Mouse (Mus musculus): Measurements from ENCODE around the gene Gm28043. TPM values are rescaled to one million over a fixed set of nuclear protein-coding genes. Genes with fewer than 3 reads are reported as not detected.

Gene Gm28043
- polyA plus RNA-seq, 1 experiment from 2014 or later: 1.9 TPM

DNA sequence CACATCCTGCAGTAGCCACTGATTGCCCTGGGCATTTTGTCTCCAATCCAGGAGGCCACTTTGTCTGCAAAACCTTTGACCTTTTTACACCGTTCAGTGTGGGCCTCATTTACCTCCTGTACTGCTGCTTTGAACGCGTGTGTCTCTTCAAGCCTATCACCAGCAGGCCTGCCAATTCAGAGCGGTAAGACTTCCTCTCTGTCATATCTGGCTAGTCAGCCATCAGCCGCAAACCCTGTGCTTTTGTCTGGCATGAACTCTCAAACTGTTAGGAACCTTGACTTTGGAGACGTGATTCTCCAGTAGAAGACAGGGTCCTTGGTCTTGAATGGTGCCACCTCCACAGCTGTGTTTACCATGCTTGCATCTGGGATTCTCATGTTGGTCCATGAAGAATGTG is 75.6 kb downstream of the Gm28043 start:
- no peak overlapping the region for H3K27ac ChIP-seq (ENCODE audit: low read depth, low read length)
- ATAC-seq: no peak
- DNase-seq (ENCODE audit: low spot score): no peak
- no peaks in the 10 kb centered on the region for H3K27me3 ChIP-seq (replicated peaks; ENCODE audit: control insufficient read depth, insufficient read depth, low read length)
- no peak overlapping the region for H3K4me3 ChIP-seq (ENCODE audit: low read depth, low read length)
- 89% methylated on average over 6 of the region's 6 CpGs for WGBS
- no peak overlapping the region for H3K9ac ChIP-seq (ENCODE audit: low read length)
- peaks cover 78% of the 10 kb centered on the region for H3K36me3 ChIP-seq (ENCODE audit: control insufficient read depth, insufficient read depth, low read length)
- H3K4me2 ChIP-seq (ENCODE audit: low read length): no peak overlapping the region
- no peaks in the 10 kb centered on the region for H3K9me3 ChIP-seq (replicated peaks; ENCODE audit: control insufficient read depth, low read length)
- H3K4me1 ChIP-seq (ENCODE audit: control insufficient read depth, insufficient read depth, low read length): no peaks in the 10 kb centered on the region

GRCm38 (mm10) chr17:29692827-29693226 is 78.2 kb downstream of the Gm28043 start:
- no peak overlapping the region for H3K4me3 ChIP-seq (ENCODE audit: low read depth, low read length)
- ATAC-seq (no peak), DNase-seq (ENCODE audit: low spot score) (no peak)
- no peak overlapping the region for H3K4me2 ChIP-seq (ENCODE audit: low read length)
- H3K9me3 ChIP-seq (replicated peaks; ENCODE audit: control insufficient read depth, low read length): no peaks in the 10 kb centered on the region
- H3K4me1 ChIP-seq (ENCODE audit: control insufficient read depth, insufficient read depth, low read length): no peaks in the 10 kb centered on the region
- H3K27me3 ChIP-seq (replicated peaks; ENCODE audit: control insufficient read depth, insufficient read depth, low read length): no peaks in the 10 kb centered on the region
- 95% methylated on average over 2 of the region's 2 CpGs for WGBS
- H3K9ac ChIP-seq (ENCODE audit: low read length): no peak overlapping the region
- H3K27ac ChIP-seq (ENCODE audit: low read depth, low read length): no peak overlapping the region
- H3K36me3 ChIP-seq (ENCODE audit: control insufficient read depth, insufficient read depth, low read length): peaks cover 74% of the 10 kb centered on the region

- no peaks in the 10 kb centered on the region for H3K4me1 ChIP-seq (ENCODE audit: control insufficient read depth, insufficient read depth, low read length)
- H3K4me2 ChIP-seq (ENCODE audit: low read length): no peak overlapping the region
- WGBS: 83% methylated on average over 2 of the region's 2 CpGs
- H3K27ac ChIP-seq (ENCODE audit: low read depth, low read length): no peak overlapping the region
- H3K4me3 ChIP-seq (ENCODE audit: low read depth, low read length): no peak overlapping the region
- H3K9ac ChIP-seq (ENCODE audit: low read length): no peak overlapping the region
- DNase-seq (ENCODE audit: low spot score) (no peak), ATAC-seq (no peak)
- H3K27me3 ChIP-seq (replicated peaks; ENCODE audit: control insufficient read depth, insufficient read depth, low read length): no peaks in the 10 kb centered on the region
- H3K36me3 ChIP-seq (ENCODE audit: control insufficient read depth, insufficient read depth, low read length): peaks cover 74% of the 10 kb centered on the region
- H3K9me3 ChIP-seq (replicated peaks; ENCODE audit: control insufficient read depth, low read length): no peaks in the 10 kb centered on the region
Measured at GRCm38 (mm10) chr17:29693571-29693970, 78.9 kb downstream of the Gm28043 start.

GRCm38 (mm10) chr17:29694516-29694915 is 79.8 kb downstream of the Gm28043 start:
- peaks cover 81% of the 10 kb centered on the region for H3K36me3 ChIP-seq (ENCODE audit: control insufficient read depth, insufficient read depth, low read length)
- no peaks in the 10 kb centered on the region for H3K4me1 ChIP-seq (ENCODE audit: control insufficient read depth, insufficient read depth, low read length)
- no peak for ATAC-seq
- H3K27ac ChIP-seq (ENCODE audit: low read depth, low read length): no peak overlapping the region
- H3K27me3 ChIP-seq (replicated peaks; ENCODE audit: control insufficient read depth, insufficient read depth, low read length): no peaks in the 10 kb centered on the region
- WGBS: 77% methylated on average over 4 of the region's 4 CpGs
- no peak overlapping the region for H3K4me3 ChIP-seq (ENCODE audit: low read depth, low read length)
- no peaks in the 10 kb centered on the region for H3K9me3 ChIP-seq (replicated peaks; ENCODE audit: control insufficient read depth, low read length)
- no peak overlapping the region for H3K9ac ChIP-seq (ENCODE audit: low read length)
- H3K4me2 ChIP-seq (ENCODE audit: low read length): no peak overlapping the region
- no peak for DNase-seq (ENCODE audit: low spot score)

GRCm38 (mm10) chr17:29696940-29697339 is 82.3 kb downstream of the Gm28043 start:
- WGBS: 97% methylated on average over 8 of the region's 8 CpGs
- DNase-seq (ENCODE audit: low spot score) (no peak), ATAC-seq (no peak)
- H3K9ac ChIP-seq (ENCODE audit: low read length): no peak overlapping the region
- no peaks in the 10 kb centered on the region for H3K9me3 ChIP-seq (replicated peaks; ENCODE audit: control insufficient read depth, low read length)
- H3K27me3 ChIP-seq (replicated peaks; ENCODE audit: control insufficient read depth, insufficient read depth, low read length): no peaks in the 10 kb centered on the region
- H3K4me3 ChIP-seq (ENCODE audit: low read depth, low read length): no peak overlapping the region
- no peak overlapping the region for H3K27ac ChIP-seq (ENCODE audit: low read depth, low read length)
- no peaks in the 10 kb centered on the region for H3K4me1 ChIP-seq (ENCODE audit: control insufficient read depth, insufficient read depth, low read length)
- no peak overlapping the region for H3K4me2 ChIP-seq (ENCODE audit: low read length)
- peaks cover 85% of the 10 kb centered on the region for H3K36me3 ChIP-seq (ENCODE audit: control insufficient read depth, insufficient read depth, low read length)

GRCm38 (mm10) chr17:29698421-29698820 is 83.7 kb downstream of the Gm28043 start:
- DNase-seq (ENCODE audit: low spot score) (no peak), ATAC-seq (no peak)
- no peaks in the 10 kb centered on the region for H3K9me3 ChIP-seq (replicated peaks; ENCODE audit: control insufficient read depth, low read length)
- peaks cover 93% of the 10 kb centered on the region for H3K36me3 ChIP-seq (ENCODE audit: control insufficient read depth, insufficient read depth, low read length)
- H3K4me1 ChIP-seq (ENCODE audit: control insufficient read depth, insufficient read depth, low read length): 0 out of 2 replicates have a peak, but pooled peaks cover 2% of the 10 kb centered on the region
- H3K27ac ChIP-seq (ENCODE audit: low read depth, low read length): no peak overlapping the region
- no peak overlapping the region for H3K9ac ChIP-seq (ENCODE audit: low read length)
- 91% methylated on average over 6 of the region's 6 CpGs for WGBS
- no peaks in the 10 kb centered on the region for H3K27me3 ChIP-seq (replicated peaks; ENCODE audit: control insufficient read depth, insufficient read depth, low read length)
- H3K4me3 ChIP-seq (ENCODE audit: low read depth, low read length): no peak overlapping the region
- H3K4me2 ChIP-seq (ENCODE audit: low read length): no peak overlapping the region

GRCm38 (mm10) chr17:29700573-29700972 is 85.9 kb downstream of the Gm28043 start:
- no peaks in the 10 kb centered on the region for H3K27me3 ChIP-seq (replicated peaks; ENCODE audit: control insufficient read depth, insufficient read depth, low read length)
- ATAC-seq (no peak), DNase-seq (ENCODE audit: low spot score) (no peak)
- no peaks in the 10 kb centered on the region for H3K9me3 ChIP-seq (replicated peaks; ENCODE audit: control insufficient read depth, low read length)
- 95% methylated on average over 7 of the region's 7 CpGs for WGBS
- H3K9ac ChIP-seq (ENCODE audit: low read length): no peak overlapping the region
- peaks cover 80% of the 10 kb centered on the region for H3K36me3 ChIP-seq (ENCODE audit: control insufficient read depth, insufficient read depth, low read length)
- 0 out of 2 replicates have a peak, but pooled peaks cover 2% of the 10 kb centered on the region for H3K4me1 ChIP-seq (ENCODE audit: control insufficient read depth, insufficient read depth, low read length)
- H3K27ac ChIP-seq (ENCODE audit: low read depth, low read length): no peak overlapping the region
- H3K4me3 ChIP-seq (ENCODE audit: low read depth, low read length): no peak overlapping the region
- no peak overlapping the region for H3K4me2 ChIP-seq (ENCODE audit: low read length)

DNA sequence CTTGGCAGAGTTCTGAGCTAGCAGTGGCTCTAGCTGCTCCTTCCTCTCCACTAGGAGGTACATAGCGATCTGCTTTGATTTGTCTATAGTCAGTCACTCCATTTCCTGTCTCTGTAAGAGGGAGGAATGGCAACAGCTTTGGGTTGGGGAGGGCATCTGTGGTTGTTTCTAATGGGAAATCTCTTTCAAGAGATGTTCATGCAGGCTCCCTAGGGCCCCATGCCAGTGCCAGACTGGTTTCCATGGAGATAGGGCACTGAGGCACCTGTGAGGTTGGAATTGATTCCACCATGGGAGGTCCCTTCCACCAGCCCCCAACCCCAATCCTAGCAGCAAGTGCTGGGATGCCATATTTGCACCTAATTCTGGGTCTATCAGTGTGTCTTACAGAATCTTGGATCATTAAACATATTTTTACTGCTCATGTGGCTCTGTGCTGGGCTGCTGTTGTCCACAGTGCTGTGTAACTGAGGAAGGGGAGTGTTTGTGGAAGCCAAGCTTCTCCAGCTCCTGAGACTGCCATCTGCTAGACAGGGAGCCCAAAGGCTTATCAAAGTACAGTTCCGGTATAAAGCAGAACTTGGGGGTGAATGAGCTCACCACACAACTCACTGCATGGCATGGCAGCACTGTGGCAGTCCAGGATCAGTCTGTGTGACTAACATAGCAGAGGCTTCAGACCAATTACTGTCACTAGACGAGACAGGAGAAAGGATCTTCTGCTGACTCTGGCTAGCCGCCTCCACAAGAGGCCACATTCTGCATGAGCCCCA is 88.4 kb downstream of the Gm28043 start:
- H3K9me3 ChIP-seq (replicated peaks; ENCODE audit: control insufficient read depth, low read length): no peaks in the 10 kb centered on the region
- no peaks in the 10 kb centered on the region for H3K27me3 ChIP-seq (replicated peaks; ENCODE audit: control insufficient read depth, insufficient read depth, low read length)
- H3K9ac ChIP-seq (ENCODE audit: low read length): no peak overlapping the region
- peak overlapping the region; percentile 64 for H3K27ac ChIP-seq (ENCODE audit: low read depth, low read length)
- DNase-seq (ENCODE audit: low spot score) (peak; percentile 81), ATAC-seq (peak; percentile 61; the same call in 1 of the 2 replicates)
- H3K4me1 ChIP-seq (ENCODE audit: control insufficient read depth, insufficient read depth, low read length): peaks cover 17% of the 10 kb centered on the region
- WGBS: 64% methylated on average over 4 of the region's 4 CpGs
- H3K4me2 ChIP-seq (ENCODE audit: low read length): no peak overlapping the region
- H3K4me3 ChIP-seq (ENCODE audit: low read depth, low read length): no peak overlapping the region
- peaks cover 59% of the 10 kb centered on the region for H3K36me3 ChIP-seq (ENCODE audit: control insufficient read depth, insufficient read depth, low read length)

GRCm38 (mm10) chr17:29704781-29705180 is 90.1 kb downstream of the Gm28043 start:
- no peaks in the 10 kb centered on the region for H3K9me3 ChIP-seq (replicated peaks; ENCODE audit: control insufficient read depth, low read length)
- peaks cover 43% of the 10 kb centered on the region for H3K36me3 ChIP-seq (ENCODE audit: control insufficient read depth, insufficient read depth, low read length)
- ATAC-seq (peak; percentile 65), DNase-seq (ENCODE audit: low spot score) (peak; percentile 79)
- H3K4me2 ChIP-seq (ENCODE audit: low read length): no peak overlapping the region
- 19% methylated on average over 3 of the region's 3 CpGs for WGBS
- H3K27me3 ChIP-seq (replicated peaks; ENCODE audit: control insufficient read depth, insufficient read depth, low read length): no peaks in the 10 kb centered on the region
- no peak overlapping the region for H3K4me3 ChIP-seq (ENCODE audit: low read depth, low read length)
- H3K9ac ChIP-seq (ENCODE audit: low read length): no peak overlapping the region
- H3K4me1 ChIP-seq (ENCODE audit: control insufficient read depth, insufficient read depth, low read length): peaks cover 33% of the 10 kb centered on the region
- H3K27ac ChIP-seq (ENCODE audit: low read depth, low read length): no peak overlapping the region
